Mouse (Mus musculus): ENCODE measurements around the gene Avpi1. TPM values are rescaled to one million over a fixed set of nuclear protein-coding genes. Genes with fewer than 3 reads are reported as not detected.

The Avpi1 gene
- polyA plus RNA-seq, 1 experiment from 2014 or later, result 44.7 TPM

DNA sequence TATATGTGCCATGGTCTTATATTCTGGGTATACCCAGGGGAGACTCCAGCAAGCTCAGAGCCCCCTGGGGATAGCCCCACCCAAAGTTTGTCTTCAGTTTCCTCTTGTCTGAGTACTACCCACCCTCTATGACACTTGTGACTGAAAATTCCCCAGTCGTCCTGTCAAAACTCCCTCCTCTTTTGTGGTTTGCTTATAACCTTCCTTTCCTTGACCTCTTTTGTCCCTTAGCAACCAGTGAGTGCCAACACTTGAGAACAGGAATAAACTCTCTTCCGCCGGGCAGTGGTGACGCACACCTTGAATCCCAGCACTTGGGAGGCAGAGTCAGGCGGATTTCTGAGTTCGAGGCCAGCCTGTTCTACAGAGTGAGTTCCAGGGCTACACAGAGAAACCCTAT is 15.2 kb upstream of the Avpi1 start:
- H3K9ac ChIP-seq, result no peak overlapping the region
- peak overlapping the region; percentile 42; the same call in 1 of the 2 replicates for H3K27ac ChIP-seq
- H3K4me2 ChIP-seq, result no peak overlapping the region
- 49% methylated on average over 6 of the region's 6 CpGs for WGBS
- H3K4me3 ChIP-seq (replicated peaks), result no peak overlapping the region
- no peaks in the 10 kb centered on the region for H3K9me3 ChIP-seq
- H3K36me3 ChIP-seq, result no peaks in the 10 kb centered on the region
- peaks cover 15% of the 10 kb centered on the region for H3K4me1 ChIP-seq
- ATAC-seq (ENCODE audit: insufficient read depth, low FRiP score, low read depth), result no peak
- H3K27me3 ChIP-seq (replicated peaks), result no peaks in the 10 kb centered on the region

DNA sequence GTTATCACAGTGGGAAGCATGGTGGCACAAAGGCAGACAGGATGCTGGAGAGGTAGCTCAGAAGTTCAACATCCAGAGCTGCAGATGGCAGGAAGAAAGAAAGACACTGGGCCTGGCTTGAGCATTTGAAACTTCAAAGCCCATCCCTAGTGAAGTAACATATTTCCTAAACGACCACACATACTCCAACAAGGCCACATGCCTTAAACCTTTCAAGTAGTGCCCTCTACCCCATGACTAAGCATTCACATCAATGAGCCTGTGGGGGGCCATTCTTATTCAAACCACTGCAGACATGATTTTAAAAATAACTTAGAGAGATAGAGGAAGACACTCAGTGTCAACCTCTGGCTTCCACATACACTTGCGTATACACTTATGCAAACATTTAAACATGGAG is 13.9 kb upstream of the Avpi1 start:
- peaks cover 3% of the 10 kb centered on the region for H3K4me1 ChIP-seq
- no peak for ATAC-seq (ENCODE audit: insufficient read depth, low FRiP score, low read depth)
- H3K4me2 ChIP-seq, result no peak overlapping the region
- H3K4me3 ChIP-seq (replicated peaks), result no peak overlapping the region
- no peaks in the 10 kb centered on the region for H3K9me3 ChIP-seq
- 75% methylated on average over 2 of the region's 2 CpGs for WGBS
- H3K36me3 ChIP-seq, result no peaks in the 10 kb centered on the region
- no peaks in the 10 kb centered on the region for H3K27me3 ChIP-seq (replicated peaks)
- no peak overlapping the region for H3K9ac ChIP-seq
- no peak overlapping the region for H3K27ac ChIP-seq

DNA sequence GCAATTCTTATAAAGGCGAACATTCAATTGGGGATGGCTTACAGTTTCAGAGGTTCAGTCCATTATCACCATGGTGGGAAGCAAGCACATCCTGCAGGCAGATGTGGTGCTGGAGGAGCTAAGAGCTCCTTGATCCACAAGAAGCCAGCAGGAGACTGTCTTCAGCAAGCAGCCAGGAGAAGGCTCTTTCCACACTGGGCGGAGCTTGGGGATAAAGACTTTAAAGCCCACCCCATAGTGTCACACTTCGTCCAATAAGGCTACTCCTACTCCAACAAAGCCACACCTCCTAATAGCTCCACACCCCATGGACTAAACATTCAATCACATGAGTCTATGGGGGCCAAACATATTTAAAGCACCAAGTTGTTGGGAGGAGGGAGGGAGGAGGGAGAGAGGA is 13.1 kb upstream of the Avpi1 start:
- no peak for ATAC-seq (ENCODE audit: insufficient read depth, low FRiP score, low read depth)
- H3K27me3 ChIP-seq (replicated peaks), result no peaks in the 10 kb centered on the region
- no peak overlapping the region for H3K9ac ChIP-seq
- no peak overlapping the region for H3K4me2 ChIP-seq
- no peaks in the 10 kb centered on the region for H3K9me3 ChIP-seq
- no peak overlapping the region for H3K4me3 ChIP-seq (replicated peaks)
- WGBS, result 67% methylated on average over 3 of the region's 3 CpGs
- H3K4me1 ChIP-seq, result peaks cover 2% of the 10 kb centered on the region
- no peaks in the 10 kb centered on the region for H3K36me3 ChIP-seq
- no peak overlapping the region for H3K27ac ChIP-seq

DNA sequence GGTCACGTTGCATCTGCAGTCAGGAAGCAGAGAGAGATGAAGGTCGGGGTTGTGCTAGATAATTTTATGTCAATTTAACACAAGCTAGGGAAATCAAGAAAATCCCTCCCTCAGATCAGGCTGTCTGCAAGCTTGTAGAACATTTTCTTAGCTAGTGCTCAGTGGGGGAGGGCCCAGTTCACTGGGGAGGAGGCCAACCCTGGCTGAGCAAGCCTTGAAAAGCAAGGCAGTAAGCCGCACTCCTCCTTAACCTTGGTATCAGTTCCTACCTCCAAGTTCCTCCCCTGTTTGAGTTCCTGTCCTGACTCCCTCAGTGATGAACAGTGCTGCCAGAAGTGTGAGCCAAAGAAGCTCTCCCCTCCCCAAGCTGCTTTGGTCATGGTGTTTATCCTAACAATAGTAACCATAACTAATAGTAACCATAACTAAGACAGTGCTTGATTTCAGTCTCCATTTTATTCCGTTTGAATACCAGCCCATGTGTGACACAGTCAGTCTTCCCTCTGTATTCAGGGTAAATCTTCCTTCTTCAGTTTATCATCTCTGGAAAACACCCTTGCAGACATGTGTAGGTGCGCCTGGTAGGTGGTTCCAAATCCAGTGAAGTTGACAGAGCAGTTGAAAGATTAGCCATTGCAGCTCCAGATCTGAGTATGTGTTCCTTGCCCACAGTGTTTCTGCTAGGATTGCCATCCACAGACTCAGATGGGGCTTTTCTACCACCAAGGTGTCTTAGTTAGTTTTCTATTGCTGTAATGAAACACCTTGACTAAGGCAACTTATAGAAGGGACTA is 11.1 kb upstream of the Avpi1 start:
- H3K36me3 ChIP-seq, result no peaks in the 10 kb centered on the region
- H3K4me1 ChIP-seq, result no peaks in the 10 kb centered on the region
- H3K9me3 ChIP-seq, result no peaks in the 10 kb centered on the region
- ATAC-seq (ENCODE audit: insufficient read depth, low FRiP score, low read depth), result no peak
- H3K27ac ChIP-seq, result no peak overlapping the region
- H3K4me2 ChIP-seq, result no peak overlapping the region
- no peak overlapping the region for H3K4me3 ChIP-seq (replicated peaks)
- no peaks in the 10 kb centered on the region for H3K27me3 ChIP-seq (replicated peaks)
- 68% methylated on average over 5 of the region's 5 CpGs for WGBS
- no peak overlapping the region for H3K9ac ChIP-seq

DNA sequence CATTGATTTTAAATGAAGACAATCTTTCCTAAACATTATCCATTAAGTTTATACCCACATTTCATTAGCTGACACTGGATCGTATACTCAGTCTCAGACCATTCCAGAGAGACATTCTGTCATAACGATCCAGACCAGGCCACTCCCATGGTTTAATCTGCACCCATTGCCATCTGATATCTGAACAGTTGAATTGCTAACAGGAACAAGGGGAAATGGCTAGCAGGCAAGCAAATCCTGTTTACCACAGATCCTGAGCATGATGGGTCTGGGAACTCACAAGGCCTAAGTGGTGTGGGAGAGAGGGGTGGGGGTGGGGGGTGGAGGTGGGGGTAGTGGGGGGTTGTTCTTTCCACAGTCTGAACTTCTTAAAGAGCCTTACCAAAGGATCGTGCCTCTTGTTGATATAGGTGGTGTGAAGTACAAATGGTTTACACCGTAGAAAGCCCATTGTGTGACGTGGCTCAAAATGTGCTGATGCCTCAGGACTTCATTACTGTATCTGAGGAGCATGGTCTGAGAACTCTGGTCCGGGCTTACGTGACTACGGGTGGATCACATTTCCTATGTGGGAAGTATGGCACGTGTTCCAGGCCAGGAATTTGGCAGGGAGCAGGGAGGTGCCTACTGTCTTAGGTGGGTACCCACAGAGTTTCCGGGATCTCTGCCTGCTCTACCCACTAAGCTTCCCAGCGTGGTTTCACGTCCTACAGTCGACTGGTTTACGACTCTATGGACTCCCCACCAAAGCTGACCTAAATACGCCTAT is 9.8 kb upstream of the Avpi1 start:
- H3K9me3 ChIP-seq, result no peaks in the 10 kb centered on the region
- 78% methylated on average over 15 of the region's 15 CpGs for WGBS
- no peaks in the 10 kb centered on the region for H3K36me3 ChIP-seq
- H3K4me1 ChIP-seq, result no peaks in the 10 kb centered on the region
- H3K9ac ChIP-seq, result no peak overlapping the region
- H3K27me3 ChIP-seq (replicated peaks), result no peaks in the 10 kb centered on the region
- H3K27ac ChIP-seq, result no peak overlapping the region
- no peak for ATAC-seq (ENCODE audit: insufficient read depth, low FRiP score, low read depth)
- no peak overlapping the region for H3K4me3 ChIP-seq (replicated peaks)
- no peak overlapping the region for H3K4me2 ChIP-seq

DNA sequence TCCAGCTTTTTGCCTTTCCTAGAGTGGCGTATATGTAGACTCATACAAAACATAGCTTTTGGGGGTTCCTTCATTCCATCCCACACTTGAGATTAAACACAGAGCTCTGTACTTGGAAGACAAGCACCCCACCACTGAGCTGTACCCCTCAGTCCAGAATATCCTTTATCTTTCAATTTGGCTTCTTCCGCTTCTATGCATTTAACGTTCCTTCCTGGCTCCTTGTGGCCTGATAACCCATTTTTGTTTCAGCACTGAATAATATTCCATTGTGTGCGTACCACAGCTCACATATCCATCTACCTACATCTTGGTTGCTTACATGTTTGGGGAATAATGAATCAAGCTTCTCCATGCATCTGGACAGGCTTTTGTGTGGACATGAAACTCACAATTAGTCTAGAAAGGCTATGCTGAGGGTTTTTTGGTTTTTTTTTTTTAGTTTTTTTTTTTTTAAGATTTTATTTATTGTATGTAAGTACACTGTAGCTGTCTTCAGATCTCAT is 8.4 kb upstream of the Avpi1 start:
- no peaks in the 10 kb centered on the region for H3K36me3 ChIP-seq
- no peaks in the 10 kb centered on the region for H3K27me3 ChIP-seq (replicated peaks)
- no peak overlapping the region for H3K27ac ChIP-seq
- no peaks in the 10 kb centered on the region for H3K4me1 ChIP-seq
- no peak overlapping the region for H3K4me3 ChIP-seq (replicated peaks)
- H3K9ac ChIP-seq, result no peak overlapping the region
- no peak overlapping the region for H3K4me2 ChIP-seq
- no peak for ATAC-seq (ENCODE audit: insufficient read depth, low FRiP score, low read depth)
- no peaks in the 10 kb centered on the region for H3K9me3 ChIP-seq
- 92% methylated on average over 4 of the region's 4 CpGs for WGBS

DNA sequence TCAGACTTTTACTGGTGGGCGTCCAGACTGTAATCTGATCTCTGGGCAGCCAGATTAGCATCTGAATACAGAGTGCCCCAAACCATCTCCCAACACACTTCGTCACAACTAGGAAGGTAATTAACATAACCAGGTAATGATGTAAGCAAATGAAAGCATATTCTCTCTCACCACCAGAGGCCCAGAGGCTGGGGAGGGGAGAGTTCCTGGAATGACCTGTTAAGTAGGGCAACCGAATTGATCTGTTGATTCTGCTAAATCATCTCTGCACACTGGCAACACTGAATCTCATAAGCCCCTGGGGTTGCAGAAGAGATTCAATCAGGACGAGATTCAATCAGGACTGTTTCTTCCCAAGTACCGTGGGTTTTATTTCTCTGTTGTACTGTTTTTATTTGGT is 7.3 kb upstream of the Avpi1 start:
- 33% methylated on average over 5 of the region's 5 CpGs for WGBS
- H3K27ac ChIP-seq, result no peak overlapping the region
- H3K4me3 ChIP-seq (replicated peaks), result no peak overlapping the region
- no peaks in the 10 kb centered on the region for H3K36me3 ChIP-seq
- no peaks in the 10 kb centered on the region for H3K9me3 ChIP-seq
- H3K9ac ChIP-seq, result no peak overlapping the region
- H3K27me3 ChIP-seq (replicated peaks), result no peaks in the 10 kb centered on the region
- H3K4me2 ChIP-seq, result no peak overlapping the region
- ATAC-seq (ENCODE audit: insufficient read depth, low FRiP score, low read depth), result no peak
- H3K4me1 ChIP-seq, result no peaks in the 10 kb centered on the region

DNA sequence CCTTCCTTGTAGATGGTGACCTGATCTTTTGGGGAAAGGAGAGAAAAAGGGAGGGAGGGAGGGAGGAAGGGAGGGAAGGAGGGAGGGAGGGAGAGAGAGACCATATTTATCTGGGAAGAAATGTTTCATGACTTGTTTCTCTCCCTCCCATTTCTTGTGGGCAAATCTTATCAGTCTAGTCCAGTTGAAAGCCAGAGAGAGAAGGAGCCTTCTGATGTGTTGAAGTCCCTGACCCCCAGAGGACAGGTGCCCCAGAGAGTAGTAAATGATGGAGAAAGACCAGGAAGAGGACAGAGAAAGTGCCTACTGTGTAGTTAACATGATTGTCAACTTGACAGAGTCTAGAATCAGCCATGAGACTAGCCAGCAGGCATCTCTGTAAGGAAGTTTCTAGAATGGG is 6.2 kb upstream of the Avpi1 start:
- H3K4me1 ChIP-seq, result 0 out of 2 replicates have a peak, but pooled peaks cover 4% of the 10 kb centered on the region
- H3K4me3 ChIP-seq (replicated peaks), result no peak overlapping the region
- H3K36me3 ChIP-seq, result no peaks in the 10 kb centered on the region
- no peak overlapping the region for H3K9ac ChIP-seq
- ATAC-seq (ENCODE audit: insufficient read depth, low FRiP score, low read depth), result no peak
- H3K27ac ChIP-seq, result no peak overlapping the region
- H3K27me3 ChIP-seq (replicated peaks), result no peaks in the 10 kb centered on the region
- no peaks in the 10 kb centered on the region for H3K9me3 ChIP-seq
- H3K4me2 ChIP-seq, result no peak overlapping the region

DNA sequence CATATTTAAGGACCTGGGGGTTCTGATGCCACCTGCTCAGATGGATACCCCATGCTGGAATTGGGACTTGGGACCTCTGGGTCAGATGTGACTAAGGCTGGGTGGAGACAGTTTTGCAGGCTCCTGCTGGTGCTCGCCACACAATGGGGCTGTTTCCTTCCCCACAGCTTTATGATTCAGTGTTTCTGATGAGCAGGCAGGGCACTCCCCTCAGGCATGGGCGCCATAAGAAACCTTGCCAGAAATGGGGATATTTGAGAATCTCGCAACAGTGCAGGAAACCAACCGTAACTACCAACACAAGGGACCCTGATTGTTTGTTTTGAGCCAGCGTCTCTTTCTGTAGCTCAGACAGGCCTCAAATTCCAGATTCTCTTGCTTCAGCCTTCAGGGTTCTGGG is 2.2 kb upstream of the Avpi1 start:
- no peaks in the 10 kb centered on the region for H3K9me3 ChIP-seq
- ATAC-seq (ENCODE audit: insufficient read depth, low FRiP score, low read depth), result no peak
- H3K4me1 ChIP-seq, result peaks cover 12% of the 10 kb centered on the region; the same call in 1 of the 2 replicates
- no peak overlapping the region for H3K4me3 ChIP-seq (replicated peaks)
- H3K4me2 ChIP-seq, result no peak overlapping the region
- WGBS, result 61% methylated on average over 5 of the region's 5 CpGs
- H3K27ac ChIP-seq, result peak overlapping the region; percentile 94
- H3K27me3 ChIP-seq (replicated peaks), result no peaks in the 10 kb centered on the region
- no peak overlapping the region for H3K9ac ChIP-seq
- no peaks in the 10 kb centered on the region for H3K36me3 ChIP-seq

DNA sequence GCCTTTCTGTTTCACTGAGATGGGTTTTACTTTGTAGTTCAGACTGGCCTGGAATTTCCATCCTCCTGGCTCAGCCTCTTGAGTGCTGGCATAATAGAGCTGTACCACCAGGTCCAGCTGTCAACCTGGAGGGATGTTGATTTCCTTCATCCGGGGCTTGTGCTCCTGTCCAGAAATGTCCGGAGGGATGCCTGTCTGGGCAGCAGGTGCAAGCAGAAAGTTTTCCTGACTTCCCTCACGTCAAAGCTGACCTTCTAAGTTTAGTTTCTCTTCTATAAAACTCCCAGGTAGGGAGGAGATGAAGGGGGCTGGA is 1.4 kb upstream of the Avpi1 start:
- WGBS, result 60% methylated on average over 3 of the region's 3 CpGs

DNA sequence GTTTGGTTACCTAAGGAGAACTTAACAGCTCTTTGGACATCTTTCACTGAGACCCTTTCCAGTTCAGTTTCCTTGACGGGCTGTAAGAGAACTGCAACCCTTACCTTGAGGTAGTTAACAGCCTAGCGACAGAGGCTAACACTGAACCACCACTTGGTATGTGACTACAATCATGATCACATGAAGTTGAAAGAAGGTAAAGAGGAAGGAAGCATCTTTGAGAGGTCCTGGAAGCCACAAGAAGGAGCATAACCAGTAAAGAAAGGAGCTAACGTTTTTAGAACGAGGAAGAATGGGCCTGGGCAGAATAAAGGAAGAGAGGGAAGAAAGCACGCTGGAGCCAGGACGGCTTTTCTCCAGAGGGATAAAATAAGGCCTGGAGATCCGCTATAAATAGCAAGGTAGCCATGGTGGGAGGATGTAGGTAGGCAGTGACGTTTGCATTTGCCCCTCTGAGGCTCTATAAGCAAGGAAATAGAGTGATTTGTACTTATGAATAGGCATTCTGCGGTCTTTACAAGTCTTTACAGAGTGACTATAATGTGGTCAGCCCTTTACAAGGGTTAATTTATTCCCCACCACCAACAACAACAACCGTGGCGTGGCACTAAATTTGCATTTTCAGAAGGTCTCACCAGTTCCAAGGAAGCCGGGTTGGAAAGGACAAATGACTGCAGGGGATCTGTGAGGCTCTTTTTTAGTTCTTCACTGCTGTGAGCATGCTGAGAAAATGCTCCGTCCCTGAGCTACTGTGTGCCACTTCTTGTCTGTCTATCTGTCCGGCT is 842 bp upstream of the Avpi1 start:
- Histone ChIP-seq H3K27me3 (replicated peaks) (no peaks in the 10 kb centered on the region), H3K36me3 (0 out of 2 replicates have a peak, but pooled peaks cover 1% of the 10 kb centered on the region), H3K9ac (no peak overlapping the region), H3K27ac (peak overlapping the region; percentile 94), H3K4me1 (peaks cover 12% of the 10 kb centered on the region; the same call in 1 of the 2 replicates), H3K4me3 (replicated peaks) (peak overlapping the region; percentile 74), H3K9me3 (no peaks in the 10 kb centered on the region), H3K4me2 (peak overlapping the region; percentile 96)
- no peak; the same call in 1 of the 2 replicates for ATAC-seq (ENCODE audit: insufficient read depth, low FRiP score, low read depth)
- WGBS, result 42% methylated on average over 14 of the region's 14 CpGs

More for the DNA sequence above, 1.4 kb upstream of the Avpi1 start:
- no peak for ATAC-seq (ENCODE audit: insufficient read depth, low FRiP score, low read depth)
- Histone ChIP-seq H3K27me3 (replicated peaks) (no peaks in the 10 kb centered on the region), H3K9ac (no peak overlapping the region), H3K9me3 (no peaks in the 10 kb centered on the region), H3K4me2 (no peak overlapping the region), H3K4me1 (peaks cover 12% of the 10 kb centered on the region; the same call in 1 of the 2 replicates), H3K27ac (peak overlapping the region; percentile 94; the same call in 1 of the 2 replicates), H3K4me3 (replicated peaks) (no peak overlapping the region), H3K36me3 (no peaks in the 10 kb centered on the region)

Data from stomach, embryonic 15.5 days (tissue).